Mouse (Mus musculus) liver, adult 2 months (tissue): ENCODE measurements around the gene Sept7.

Source experiments
- CTCF ChIP-seq: fragments of 200-500 bp; IDR thresholded peaks from 2 replicates; pipeline ENCODE4 v1.5.1; 2011; ENCODE audit warnings: low read depth, low read length, control low read depth
- POLR2A ChIP-seq: fragments of 200-500 bp; IDR thresholded peaks from 2 replicates; pipeline ENCODE4 v1.6.1; 2011; ENCODE audit warnings: low read length, control low read depth; ENCODE audit not compliant: insufficient read depth; ENCODE audit errors: extremely low read depth

DNA sequence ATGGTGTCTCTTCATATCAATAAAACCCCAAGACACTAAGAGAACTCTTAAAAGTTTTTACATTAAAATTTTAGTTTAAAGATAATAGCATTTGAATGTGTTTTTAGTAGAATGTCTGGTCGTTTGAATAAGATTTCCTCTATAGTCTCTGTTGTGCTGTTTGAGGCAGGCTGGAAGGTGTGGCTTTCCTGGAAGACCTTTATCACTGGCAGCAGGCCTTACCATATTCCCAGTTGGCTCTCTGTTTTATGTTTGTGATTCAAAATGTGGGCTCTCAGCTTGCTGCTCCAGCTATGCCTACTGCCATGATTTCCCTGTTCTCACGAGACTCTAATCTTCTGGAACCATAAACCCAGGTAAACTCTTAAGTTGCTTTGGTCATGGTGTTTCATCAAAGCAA lies 15.3 kb downstream of the Sept7 start:
- TF ChIP-seq CTCF (no peak), POLR2A (no peak)
